Mouse (Mus musculus) stomach, postnatal 0 days (tissue): ENCODE data around the gene Pik3cd. TPM values are rescaled to one million over a fixed set of nuclear protein-coding genes. Genes with fewer than 3 reads are reported as not detected.
A peak's percentile ranks its signal among the peaks of the same experiment; 100 is the strongest.

ENCODE experiments used
- ATAC-seq: fragments of 200-750 bp; cut with Nextera tagmentation; 2 replicates; pipeline ENCODE4 v1.8.0; 2017; ENCODE audit not compliant: low FRiP score, low TSS enrichment
- DNase-seq: peaks from one replicate; pipeline ENCODE4 v3.0.0-alpha.2; 2016; ENCODE audit warnings: low spot score
- H3K27ac ChIP-seq: fragments of 300-500 bp; sonication (generic); replicated peaks from 2 replicates; pipeline ENCODE4 v1.5.1; 2014; ENCODE audit warnings: mild to moderate bottlenecking, control low read depth
- H3K27me3 ChIP-seq: fragments of 300-500 bp; sonication (generic); 2 replicates; pipeline ENCODE4 v1.6.1; 2014; ENCODE audit warnings: low read length; ENCODE audit not compliant: control insufficient read depth, insufficient read depth
- H3K36me3 ChIP-seq: fragments of 300-500 bp; sonication (generic); 2 replicates; pipeline ENCODE4 v1.6.1; 2014; ENCODE audit warnings: low read length, mixed read lengths; ENCODE audit not compliant: control insufficient read depth, insufficient read depth
- H3K4me1 ChIP-seq: fragments of 300-500 bp; sonication (generic); replicated peaks from 2 replicates; pipeline ENCODE4 v1.6.1; 2014; ENCODE audit warnings: antibody characterized with exemption; ENCODE audit not compliant: control insufficient read depth, insufficient read depth
- H3K4me2 ChIP-seq: fragments of 300-500 bp; sonication (generic); replicated peaks from 2 replicates; pipeline ENCODE4 v1.6.1; 2014; ENCODE audit warnings: low read depth, mild to moderate bottlenecking, control low read depth, moderate library complexity
- H3K4me3 ChIP-seq: fragments of 300-500 bp; sonication (generic); 2 replicates; pipeline ENCODE4 v1.5.1; 2014; ENCODE audit warnings: low read depth, low read length, control low read depth
- H3K9ac ChIP-seq: fragments of 300-500 bp; sonication (generic); 2 replicates; pipeline ENCODE4 v1.6.1; 2014; ENCODE audit warnings: mild to moderate bottlenecking, low read length, control low read depth, mixed read lengths
- H3K9me3 ChIP-seq: fragments of 300-500 bp; sonication (generic); 2 replicates; pipeline ENCODE4 v1.6.1; 2016; ENCODE audit warnings: low read length; ENCODE audit not compliant: control insufficient read depth
- CTCF ChIP-seq: IDR thresholded peaks from 2 replicates; pipeline ENCODE4 v1.5.1; 2016; ENCODE audit warnings: antibody characterized with exemption, low read depth, mild to moderate bottlenecking, moderate library complexity
- EP300 ChIP-seq: optimal IDR thresholded peaks from 2 replicates; pipeline ENCODE3; 2016; ENCODE audit warnings: antibody characterized with exemption
- WGBS: fragments of 180-500 bp; shearing (Covaris S2); extraction: QIAGEN DNeasy Blood & Tissue Kit; methylation state at CpG from one replicate; pipeline ENCODE4 v1.1.7; 2014; 5-methylcytosine and 5-hydroxymethylcytosine counted together
- polyA plus RNA-seq: library from polyadenylated mRNA; unstranded; fragments of >200 nt; fragmentation: Nextera tagmentation; extraction: Ambion mirVana; gene quantifications from 2 replicates; pipeline ENCODE4 v1.2.1, GENCODE M21; 2015

Gene Pik3cd
- polyA plus RNA-seq, 1 experiment from 2014 or later: 2.0 TPM

GRCm38 (mm10) chr4:149678006-149678405 lies 24.4 kb downstream of the Pik3cd start:
- no peaks in the 10 kb centered on the region; the same call in 1 of the 2 replicates for H3K27me3 ChIP-seq
- TF ChIP-seq EP300 (no peak), CTCF (no peak)
- H3K4me3 ChIP-seq: no peak overlapping the region
- H3K27ac ChIP-seq: no peak overlapping the region
- no peaks in the 10 kb centered on the region for H3K4me1 ChIP-seq
- H3K9ac ChIP-seq: no peak overlapping the region
- WGBS: 63% methylated on average over 1 of the region's 1 CpGs
- H3K9me3 ChIP-seq: no peaks in the 10 kb centered on the region
- no peak for DNase-seq
- no peaks in the 10 kb centered on the region for H3K36me3 ChIP-seq
- no peak for ATAC-seq
- no peak overlapping the region for H3K4me2 ChIP-seq

GRCm38 (mm10) chr4:149675378-149676261 lies 26.8 kb downstream of the Pik3cd start:
- ATAC-seq (peak; percentile 90), DNase-seq (peak; percentile 89)
- H3K36me3 ChIP-seq: no peaks in the 10 kb centered on the region
- H3K4me2 ChIP-seq: peak overlapping the region; percentile 86
- peak overlapping the region; percentile 61 for H3K9ac ChIP-seq
- no peak for TF ChIP-seq CTCF
- no peak for TF ChIP-seq EP300
- H3K4me3 ChIP-seq: peak overlapping the region; percentile 52
- no peaks in the 10 kb centered on the region for H3K4me1 ChIP-seq
- H3K27me3 ChIP-seq: no peaks in the 10 kb centered on the region; the same call in 1 of the 2 replicates
- WGBS: 3% methylated on average over 58 of the region's 60 CpGs
- H3K27ac ChIP-seq: no peak overlapping the region
- H3K9me3 ChIP-seq: no peaks in the 10 kb centered on the region

GRCm38 (mm10) chr4:149674814-149675377 lies 27.5 kb downstream of the Pik3cd start:
- H3K4me1 ChIP-seq: no peaks in the 10 kb centered on the region
- TF ChIP-seq EP300 (no peak), CTCF (no peak)

GRCm38 (mm10) chr4:149672747-149673146 lies 29.6 kb downstream of the Pik3cd start:
- no peak overlapping the region for H3K4me3 ChIP-seq
- H3K4me1 ChIP-seq: no peaks in the 10 kb centered on the region
- ATAC-seq (no peak), DNase-seq (no peak)
- 93% methylated on average over 5 of the region's 5 CpGs for WGBS
- no peak overlapping the region for H3K9ac ChIP-seq
- TF ChIP-seq CTCF (no peak), EP300 (no peak)
- no peaks in the 10 kb centered on the region for H3K36me3 ChIP-seq
- no peaks in the 10 kb centered on the region for H3K9me3 ChIP-seq
- H3K27me3 ChIP-seq: no peaks in the 10 kb centered on the region; the same call in 1 of the 2 replicates
- no peak overlapping the region for H3K27ac ChIP-seq
- H3K4me2 ChIP-seq: no peak overlapping the region

More at GRCm38 (mm10) chr4:149674814-149675377, 27.5 kb downstream of the Pik3cd start:
- Histone ChIP-seq H3K9me3 (no peaks in the 10 kb centered on the region), H3K4me3 (peak overlapping the region; percentile 52), H3K27me3 (no peaks in the 10 kb centered on the region; the same call in 1 of the 2 replicates), H3K27ac (no peak overlapping the region), H3K9ac (no peak overlapping the region), H3K36me3 (no peaks in the 10 kb centered on the region), H3K4me2 (peak overlapping the region; percentile 86)
- no peak for DNase-seq
- 16% methylated on average over 8 of the region's 8 CpGs for WGBS
- ATAC-seq: no peak

- Histone ChIP-seq H3K9me3 (no peaks in the 10 kb centered on the region), H3K4me2 (no peak overlapping the region), H3K9ac (no peak overlapping the region), H3K27me3 (no peaks in the 10 kb centered on the region; the same call in 1 of the 2 replicates), H3K4me1 (no peaks in the 10 kb centered on the region), H3K4me3 (no peak overlapping the region), H3K27ac (no peak overlapping the region), H3K36me3 (no peaks in the 10 kb centered on the region)
- TF ChIP-seq EP300: no peak
- no peak for TF ChIP-seq CTCF
- DNase-seq: no peak
- 99% methylated on average over 6 of the region's 6 CpGs for WGBS
- ATAC-seq: no peak
These were observed 31.2 kb downstream of the Pik3cd start for GRCm38 (mm10) chr4:149671175-149671574.

GRCm38 (mm10) chr4:149665692-149666090 lies 36.7 kb downstream of the Pik3cd start:
- Histone ChIP-seq H3K9me3 (no peaks in the 10 kb centered on the region), H3K9ac (no peak overlapping the region), H3K27ac (no peak overlapping the region), H3K4me2 (no peak overlapping the region), H3K4me1 (no peaks in the 10 kb centered on the region), H3K27me3 (no peaks in the 10 kb centered on the region), H3K4me3 (no peak overlapping the region), H3K36me3 (no peaks in the 10 kb centered on the region)
- 85% methylated on average over 6 of the region's 6 CpGs for WGBS
- ATAC-seq: no peak
- no peak for DNase-seq
- no peak for TF ChIP-seq CTCF
- no peak for TF ChIP-seq EP300
